In the genomic region with DNA sequence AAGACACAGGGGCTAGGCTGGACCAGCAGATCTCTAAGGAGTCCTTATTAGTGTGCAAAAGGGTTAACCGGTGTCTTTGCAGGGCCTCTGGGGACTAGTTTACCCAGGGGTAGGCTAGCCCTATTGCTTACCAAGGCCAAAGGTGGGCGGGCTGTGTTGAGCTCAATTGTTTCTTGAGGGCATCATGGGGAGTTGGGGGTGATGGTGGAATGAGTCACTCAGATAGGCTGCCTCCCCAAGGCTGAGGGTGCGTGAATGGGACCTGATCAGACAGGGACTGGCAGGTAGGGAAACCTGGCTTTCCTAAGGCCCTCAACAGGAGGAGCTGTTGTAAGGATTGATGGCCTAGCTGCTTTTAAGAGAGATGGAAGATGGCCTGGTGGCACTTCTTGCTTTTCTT, we compare ENCODE assay signal across 15 mouse cellular contexts.
DNase-seq lines count a peak whose midpoint lies in the region.
"Had no signal": no experiment of that assay in that cellular context is flagged by ENCODE, and none has a peak within 500 bp of the region (broad histone marks: within the 10 kb centered on the region; RNA-seq: fewer than 3 reads in every experiment).

No protein-coding gene starts in this region.

- DNase-seq in heart, adult 11 months = peak; percentile 87
- no peak for DNase-seq in heart, postnatal 14 days
- DNase-seq in ovary, postnatal 36 days (ENCODE audit: low spot score) = peak; percentile 2
- no peak for DNase-seq in ovary, postnatal 10 days (ENCODE audit: low spot score)
- peak; percentile 28 for DNase-seq in ZHBTc4 (ENCODE audit: low read depth, low spot score)
- peak; percentile 3 for DNase-seq in urinary bladder, postnatal 25 days (ENCODE audit: low spot score)
- no peak for DNase-seq in cerebellum, adult 11-12 months
- DNase-seq: cerebellum, adult 8-10 months; kidney, adult 18-20 months; kidney, postnatal 4 days; liver, embryonic 13.5 days; lung, adult 18-20 months; lung, postnatal 10 days; thymus, adult 18-20 months; thymus, postnatal 25 days had no signal

- intact Hi-C loops in heart, postnatal 14 days (cut with DNase I) = no loop called here

Comparison
In these comparisons a context has a peak if more than half of its experiments do, and no peak if none do; other contexts are left out.
1. DNase-seq: peak in heart, adult 11 months (single experiment), ovary, postnatal 36 days (single experiment), ZHBTc4 (single experiment) and urinary bladder, postnatal 25 days (single experiment); none in heart, postnatal 14 days (0 of 2), ovary, postnatal 10 days (single experiment) and cerebellum, adult 11-12 months (single experiment).